Mouse (Mus musculus): ENCODE measurements around the gene Poll. TPM values are rescaled to one million over a fixed set of nuclear protein-coding genes. Genes with fewer than 3 reads are reported as not detected.

Poll gene
- 8.5 TPM for polyA plus RNA-seq (2014; fragmentation: Illumina TruSeq; extraction: RNeasy Lipid Tissue Mini Kit (QIAGEN cat#74804); ENCODE audit: insufficient read depth, low read depth, low replicate concordance)

GRCm38 (mm10) chr19:45560153-45560890, at the start of gene Poll, which contains the start of gene Gm17018:
TSS of gene Poll (minus strand) at chr19:45560531.
TSS of gene Gm17018 (plus strand) at chr19:45560615.

Other genes starting within 250 kb of the Poll start
- 12.5 TPM for gene Btrc, start 196.8 kb downstream of the Poll start, polyA plus RNA-seq (2014; fragmentation: Illumina TruSeq; extraction: RNeasy Lipid Tissue Mini Kit (QIAGEN cat#74804); ENCODE audit: insufficient read depth, low read depth, low replicate concordance)
- gene Gm17018, start 84 bp upstream of the Poll start, polyA plus RNA-seq (2014; fragmentation: Illumina TruSeq; extraction: RNeasy Lipid Tissue Mini Kit (QIAGEN cat#74804); ENCODE audit: insufficient read depth, low read depth, low replicate concordance) = 44.2 TPM
- gene Fbxw4, start 99.8 kb upstream of the Poll start, polyA plus RNA-seq (2014; fragmentation: Illumina TruSeq; extraction: RNeasy Lipid Tissue Mini Kit (QIAGEN cat#74804); ENCODE audit: insufficient read depth, low read depth, low replicate concordance) = 19.4 TPM
- not detected for gene Fgf8, start 182.4 kb upstream of the Poll start, polyA plus RNA-seq (2014; fragmentation: Illumina TruSeq; extraction: RNeasy Lipid Tissue Mini Kit (QIAGEN cat#74804); ENCODE audit: insufficient read depth, low read depth, low replicate concordance)
- gene Npm3, start 189.1 kb upstream of the Poll start, polyA plus RNA-seq (2014; fragmentation: Illumina TruSeq; extraction: RNeasy Lipid Tissue Mini Kit (QIAGEN cat#74804); ENCODE audit: insufficient read depth, low read depth, low replicate concordance) = 47.9 TPM
- 36.2 TPM for gene Mgea5, start 223.3 kb upstream of the Poll start, polyA plus RNA-seq (2014; fragmentation: Illumina TruSeq; extraction: RNeasy Lipid Tissue Mini Kit (QIAGEN cat#74804); ENCODE audit: insufficient read depth, low read depth, low replicate concordance)

Measured in lung, adult 10 weeks (tissue).